Mouse (Mus musculus): ENCODE data around the gene Gm11237.
"Not testable (repeated sequence)": the region's sequence is repeated elsewhere in the genome, so short reads cannot be mapped to it uniquely, and the experiment has no call there.

The Gm11237 gene

DNA sequence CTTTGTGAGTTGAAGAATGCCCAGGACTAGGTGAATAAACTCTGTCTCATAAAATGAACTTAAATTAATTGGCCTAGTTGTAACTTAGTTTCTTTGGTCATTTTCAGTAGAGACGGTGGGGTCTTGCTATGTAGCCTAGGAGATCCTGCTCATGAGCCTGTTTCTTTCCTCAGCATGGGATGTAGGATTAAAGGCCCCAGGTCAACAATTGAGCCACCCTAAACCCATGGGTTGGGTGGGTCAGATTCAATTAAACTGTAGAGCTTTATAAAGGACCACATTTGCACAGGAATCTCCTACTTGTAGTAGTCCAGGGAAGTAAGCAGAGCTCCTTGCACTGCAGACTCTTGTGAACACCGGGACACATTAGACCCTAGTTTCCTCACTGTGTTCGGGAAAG, at the start of gene Gm11237:
Gene Gm11237, plus strand, starts transcription at position 301 of the 400 bp plus-strand sequence.
- DNase-seq: not testable (repeated sequence)

DNA sequence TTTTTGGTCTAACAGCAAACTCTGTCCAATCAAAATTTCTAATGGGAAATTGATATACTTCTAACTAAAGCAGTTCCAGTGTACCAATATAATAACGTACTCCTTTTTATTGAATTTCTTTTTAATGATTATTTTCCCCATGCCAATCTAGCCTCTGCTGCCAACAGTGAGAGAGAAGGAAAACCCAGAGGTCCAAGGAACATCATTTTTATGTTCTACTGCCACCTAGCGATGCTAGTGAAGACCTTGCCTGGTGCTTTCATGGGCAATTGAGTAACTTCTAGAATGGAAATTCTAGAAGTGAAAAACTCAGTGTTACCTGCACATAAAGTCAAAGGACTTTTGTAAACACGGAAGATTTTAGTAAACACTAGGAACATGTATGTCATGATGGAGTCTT, 23.5 kb upstream of the Gm11237 start:
- DNase-seq: no peak

DNA sequence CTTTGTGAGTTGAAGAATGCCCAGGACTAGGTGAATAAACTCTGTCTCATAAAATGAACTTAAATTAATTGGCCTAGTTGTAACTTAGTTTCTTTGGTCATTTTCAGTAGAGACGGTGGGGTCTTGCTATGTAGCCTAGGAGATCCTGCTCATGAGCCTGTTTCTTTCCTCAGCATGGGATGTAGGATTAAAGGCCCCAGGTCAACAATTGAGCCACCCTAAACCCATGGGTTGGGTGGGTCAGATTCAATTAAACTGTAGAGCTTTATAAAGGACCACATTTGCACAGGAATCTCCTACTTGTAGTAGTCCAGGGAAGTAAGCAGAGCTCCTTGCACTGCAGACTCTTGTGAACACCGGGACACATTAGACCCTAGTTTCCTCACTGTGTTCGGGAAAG, 15.2 kb upstream of the Gm11237 start, which contains the start of gene Gm11238:
Gene Gm11238, plus strand, starts transcription at position 301 of the 400 bp plus-strand sequence.
- DNase-seq: not testable (repeated sequence)

DNA sequence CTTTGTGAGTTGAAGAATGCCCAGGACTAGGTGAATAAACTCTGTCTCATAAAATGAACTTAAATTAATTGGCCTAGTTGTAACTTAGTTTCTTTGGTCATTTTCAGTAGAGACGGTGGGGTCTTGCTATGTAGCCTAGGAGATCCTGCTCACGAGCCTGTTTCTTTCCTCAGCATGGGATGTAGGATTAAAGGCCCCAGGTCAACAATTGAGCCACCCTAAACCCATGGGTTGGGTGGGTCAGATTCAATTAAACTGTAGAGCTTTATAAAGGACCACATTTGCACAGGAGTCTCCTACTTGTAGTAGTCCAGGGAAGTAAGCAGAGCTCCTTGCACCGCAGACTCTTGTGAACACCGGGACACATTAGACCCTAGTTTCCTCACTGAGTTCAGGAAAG, 15.0 kb downstream of the Gm11237 start, which contains the start of gene Gm11236:
Gene Gm11236, plus strand, starts transcription at position 301 of the 400 bp plus-strand sequence.
- not testable (repeated sequence) for DNase-seq

DNA sequence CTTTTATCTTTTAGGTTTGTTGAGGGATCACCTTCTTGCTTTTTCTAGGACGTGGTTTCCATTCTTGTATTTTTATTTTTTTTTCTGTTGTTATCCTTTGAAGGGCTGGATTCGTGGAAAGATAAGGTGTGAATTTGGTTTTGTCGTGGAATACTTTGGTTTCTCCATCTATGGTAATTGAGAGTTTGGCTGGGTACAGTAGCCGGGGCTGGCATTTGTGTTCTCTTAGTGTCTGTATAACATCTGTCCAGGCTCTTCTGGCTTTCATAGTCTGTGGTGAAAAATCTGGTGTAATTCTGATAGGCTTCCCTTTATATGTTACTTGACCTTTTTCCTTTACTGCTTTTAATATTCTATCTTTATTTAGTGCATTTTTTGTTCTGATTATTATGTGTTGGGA, 39.1 kb downstream of the Gm11237 start:
- not testable (repeated sequence) for DNase-seq

DNA sequence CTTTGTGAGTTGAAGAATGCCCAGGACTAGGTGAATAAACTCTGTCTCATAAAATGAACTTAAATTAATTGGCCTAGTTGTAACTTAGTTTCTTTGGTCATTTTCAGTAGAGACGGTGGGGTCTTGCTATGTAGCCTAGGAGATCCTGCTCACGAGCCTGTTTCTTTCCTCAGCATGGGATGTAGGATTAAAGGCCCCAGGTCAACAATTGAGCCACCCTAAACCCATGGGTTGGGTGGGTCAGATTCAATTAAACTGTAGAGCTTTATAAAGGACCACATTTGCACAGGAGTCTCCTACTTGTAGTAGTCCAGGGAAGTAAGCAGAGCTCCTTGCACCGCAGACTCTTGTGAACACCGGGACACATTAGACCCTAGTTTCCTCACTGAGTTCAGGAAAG, 45.3 kb downstream of the Gm11237 start, which contains the start of gene Gm11239:
Gene Gm11239, plus strand, starts transcription at position 301 of the 400 bp plus-strand sequence.
- DNase-seq: not testable (repeated sequence)

All from cerebellum, postnatal 36 days (tissue).